Mouse (Mus musculus) bone marrow, adult 2 months (tissue): ENCODE results near the gene Pou3f3. TPM values are rescaled to one million over a fixed set of nuclear protein-coding genes. Genes with fewer than 3 reads are reported as not detected.

Experiments
- H3K27ac ChIP-seq: fragments of 200-500 bp; 2 replicates; pipeline ENCODE4 v1.5.1; 2012; ENCODE audit warnings: low read depth, mild to moderate bottlenecking, control low read depth, inconsistent platforms, low read length; ENCODE audit not compliant: control insufficient read depth, poor library complexity, insufficient read depth
- H3K4me1 ChIP-seq: fragments of 200-500 bp; 2 replicates; pipeline ENCODE4 v1.6.1; 2011; ENCODE audit warnings: low read length; ENCODE audit not compliant: control insufficient read depth, insufficient read depth
- H3K4me3 ChIP-seq: fragments of 200-500 bp; replicated peaks from 2 replicates; pipeline ENCODE3; 2011; ENCODE audit warnings: mild to moderate bottlenecking, low read depth, low read length, control low read depth; ENCODE audit not compliant: control insufficient read depth
- CTCF ChIP-seq: fragments of 200-500 bp; IDR thresholded peaks from 2 replicates; pipeline ENCODE4 v1.5.1; 2011; ENCODE audit warnings: low read length, control low read depth; ENCODE audit not compliant: control insufficient read depth, insufficient read depth
- POLR2A ChIP-seq: fragments of 200-500 bp; IDR thresholded peaks from 2 replicates; pipeline ENCODE4 v1.6.1; 2011; ENCODE audit warnings: low read depth, mild to moderate bottlenecking, control low read depth, low read length, borderline replicate concordance; ENCODE audit not compliant: control insufficient read depth
- WGBS: fragments of 180-500 bp; shearing (Covaris S2); methylation state at CpG from one replicate; pipeline ENCODE4 v1.1.7; 2018; 5-methylcytosine and 5-hydroxymethylcytosine counted together
- polyA plus RNA-seq: library from polyadenylated mRNA; stranded (reverse); fragments of >200 nt; gene quantifications from 2 replicates; pipeline ENCODE4 v1.2.4, GENCODE M21; 2011; ENCODE audit warnings: low replicate concordance; ENCODE audit not compliant: missing spikeins, insufficient read depth, insufficient read length

Pou3f3 gene
- polyA plus RNA-seq, 1 experiment: 0.80 TPM

DNA sequence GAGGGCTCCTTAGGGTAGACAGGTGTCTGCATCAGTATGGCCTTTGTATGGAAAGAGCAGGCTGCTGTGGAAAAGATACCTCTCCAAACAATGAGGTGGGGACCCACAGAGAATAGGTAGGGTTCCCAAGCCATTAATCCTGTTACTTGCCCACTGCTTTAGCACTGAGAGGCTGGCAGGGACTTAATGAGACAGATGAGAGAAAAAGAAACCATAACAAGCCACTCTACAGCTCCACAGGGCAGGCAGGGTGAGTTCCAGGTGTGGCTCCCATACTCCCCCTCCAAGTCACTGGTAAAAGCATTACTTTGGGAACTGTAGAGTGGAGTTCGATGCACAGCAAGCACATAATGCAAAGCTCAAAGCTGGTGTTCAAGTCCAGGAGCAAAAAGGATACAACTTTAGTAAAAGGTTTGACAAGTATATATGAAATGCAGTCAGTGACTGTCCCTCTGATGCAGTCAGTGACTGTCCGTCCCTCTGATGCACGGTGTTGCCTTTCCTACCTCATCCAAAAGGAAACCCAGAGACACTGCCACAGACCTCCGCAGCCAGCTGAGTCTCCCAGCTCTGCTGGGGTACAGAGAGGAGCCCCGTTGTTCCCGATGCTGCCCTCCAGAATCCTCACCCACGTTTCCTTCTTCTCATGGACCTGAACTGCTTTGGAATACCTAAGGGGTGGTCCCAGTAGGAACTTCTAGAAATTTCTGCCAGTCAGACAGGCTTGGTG lies 14.0 kb downstream of the Pou3f3 start:
- no peak for TF ChIP-seq CTCF
- no peak for TF ChIP-seq POLR2A
- H3K27ac ChIP-seq: no peak overlapping the region
- WGBS: 16% methylated on average over 7 of the region's 7 CpGs
- H3K4me3 ChIP-seq: no peak overlapping the region
- no peaks in the 10 kb centered on the region for H3K4me1 ChIP-seq

DNA sequence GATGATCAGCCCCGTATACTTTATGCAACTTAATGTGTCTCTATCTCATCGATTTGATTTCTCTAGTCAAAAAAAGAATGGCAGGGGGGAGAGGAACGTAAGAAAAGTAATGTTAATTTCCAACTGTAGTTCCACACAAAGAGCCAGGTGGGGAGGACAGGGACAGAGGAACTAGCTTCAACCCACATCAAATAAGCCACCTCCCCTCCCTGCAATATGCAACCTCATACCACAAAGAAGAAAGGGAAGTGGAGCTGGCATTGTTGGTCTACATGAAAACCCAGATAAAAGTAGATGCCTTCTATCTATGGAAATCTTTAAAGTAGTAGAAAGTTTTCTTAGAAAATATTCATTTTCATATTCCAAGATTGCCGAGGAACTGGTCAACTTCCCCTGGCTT lies 14.7 kb downstream of the Pou3f3 start:
- no peak for TF ChIP-seq POLR2A
- TF ChIP-seq CTCF: no peak
- no peak overlapping the region for H3K27ac ChIP-seq
- H3K4me3 ChIP-seq: no peak overlapping the region
- H3K4me1 ChIP-seq: no peaks in the 10 kb centered on the region
- WGBS: 5% methylated on average over 4 of the region's 4 CpGs

DNA sequence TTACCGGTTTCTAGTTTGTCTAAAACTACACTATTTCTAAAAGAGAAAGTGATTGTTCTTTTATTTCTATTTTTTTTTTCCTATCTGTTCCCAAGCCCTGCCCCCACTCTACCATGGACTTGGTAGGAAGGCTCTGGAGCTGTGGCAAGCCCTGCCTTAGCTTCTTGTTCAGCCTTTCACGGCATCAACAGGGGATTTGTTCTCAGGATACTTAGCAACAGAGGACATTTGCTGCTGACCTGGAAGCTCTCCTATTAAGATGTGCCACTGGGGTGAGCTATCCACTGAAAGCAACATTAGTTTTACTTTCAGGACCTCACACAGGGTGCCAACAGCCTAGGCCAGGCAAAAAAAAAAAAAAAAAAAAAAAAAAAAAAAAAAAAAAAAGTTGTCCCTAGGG lies 15.4 kb downstream of the Pou3f3 start:
- no peak for TF ChIP-seq CTCF
- no peak for TF ChIP-seq POLR2A
- Histone ChIP-seq H3K4me3 (no peak overlapping the region), H3K27ac (no peak overlapping the region), H3K4me1 (no peaks in the 10 kb centered on the region)
- WGBS: 3% methylated on average over 2 of the region's 2 CpGs

DNA sequence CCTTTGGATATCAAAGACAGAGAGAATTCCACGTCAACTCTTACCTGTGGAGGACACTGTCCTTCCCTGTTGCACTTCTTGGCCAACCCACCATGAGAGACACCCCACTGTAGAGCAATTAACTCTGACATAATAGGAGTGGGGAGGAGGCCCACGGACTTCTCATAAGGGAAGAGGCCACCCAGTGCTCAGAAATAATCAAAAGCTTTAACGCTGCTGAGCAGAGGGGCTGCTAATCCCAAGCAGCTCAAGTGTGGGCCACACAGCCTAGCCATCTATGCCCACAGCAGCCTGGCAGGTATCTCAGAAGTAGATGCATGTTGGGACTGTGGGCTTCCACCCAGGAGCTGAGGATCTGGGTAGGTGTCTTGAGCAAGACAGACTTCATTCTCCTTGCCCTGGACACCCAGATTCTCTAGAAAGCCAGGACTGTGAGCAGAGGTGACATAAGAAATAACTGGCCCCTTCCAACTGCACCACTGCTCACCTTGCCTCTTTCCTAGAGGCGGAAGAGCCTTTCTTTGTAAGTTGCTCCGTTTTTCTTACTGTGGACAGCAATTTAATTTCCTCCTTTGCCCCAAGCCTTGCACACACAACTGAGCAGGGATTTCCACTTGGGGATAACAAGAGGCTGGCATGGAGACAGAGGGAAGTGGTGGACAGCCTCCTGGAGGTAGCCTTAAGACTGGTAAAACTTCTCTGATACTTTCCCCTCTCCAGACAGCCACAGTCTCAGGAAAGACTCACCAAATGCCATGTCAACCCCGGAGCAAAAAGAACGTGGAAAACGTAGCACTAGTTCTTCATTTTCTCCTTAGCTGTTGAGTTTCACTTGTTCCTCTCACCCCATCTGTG lies 16.1 kb downstream of the Pou3f3 start:
- TF ChIP-seq CTCF (no peak), POLR2A (no peak)
- H3K4me1 ChIP-seq: no peaks in the 10 kb centered on the region
- H3K27ac ChIP-seq: no peak overlapping the region
- WGBS: 14% methylated on average over 8 of the region's 8 CpGs
- H3K4me3 ChIP-seq: no peak overlapping the region

DNA sequence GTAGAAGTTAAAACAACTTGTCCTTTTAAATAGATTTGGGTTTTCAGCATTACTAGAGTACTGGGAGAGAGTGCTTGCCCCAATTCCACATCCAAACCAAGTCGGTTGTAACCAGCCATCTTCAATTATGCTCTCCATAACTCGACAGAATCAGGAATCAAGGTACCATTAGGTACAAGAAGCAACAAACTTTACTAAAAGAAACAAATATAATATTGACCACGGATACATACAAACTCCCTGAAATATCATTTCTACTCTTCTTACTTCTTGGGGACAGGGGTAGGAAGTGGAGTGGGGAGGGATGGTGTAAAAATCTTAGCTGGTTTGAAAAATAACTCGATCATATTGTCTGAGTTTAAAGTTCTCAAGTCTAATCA lies 16.7 kb downstream of the Pou3f3 start:
- H3K4me3 ChIP-seq: no peak overlapping the region
- TF ChIP-seq POLR2A (no peak), CTCF (no peak)
- no peaks in the 10 kb centered on the region for H3K4me1 ChIP-seq
- H3K27ac ChIP-seq: no peak overlapping the region
- WGBS: 4% methylated on average over 4 of the region's 4 CpGs

DNA sequence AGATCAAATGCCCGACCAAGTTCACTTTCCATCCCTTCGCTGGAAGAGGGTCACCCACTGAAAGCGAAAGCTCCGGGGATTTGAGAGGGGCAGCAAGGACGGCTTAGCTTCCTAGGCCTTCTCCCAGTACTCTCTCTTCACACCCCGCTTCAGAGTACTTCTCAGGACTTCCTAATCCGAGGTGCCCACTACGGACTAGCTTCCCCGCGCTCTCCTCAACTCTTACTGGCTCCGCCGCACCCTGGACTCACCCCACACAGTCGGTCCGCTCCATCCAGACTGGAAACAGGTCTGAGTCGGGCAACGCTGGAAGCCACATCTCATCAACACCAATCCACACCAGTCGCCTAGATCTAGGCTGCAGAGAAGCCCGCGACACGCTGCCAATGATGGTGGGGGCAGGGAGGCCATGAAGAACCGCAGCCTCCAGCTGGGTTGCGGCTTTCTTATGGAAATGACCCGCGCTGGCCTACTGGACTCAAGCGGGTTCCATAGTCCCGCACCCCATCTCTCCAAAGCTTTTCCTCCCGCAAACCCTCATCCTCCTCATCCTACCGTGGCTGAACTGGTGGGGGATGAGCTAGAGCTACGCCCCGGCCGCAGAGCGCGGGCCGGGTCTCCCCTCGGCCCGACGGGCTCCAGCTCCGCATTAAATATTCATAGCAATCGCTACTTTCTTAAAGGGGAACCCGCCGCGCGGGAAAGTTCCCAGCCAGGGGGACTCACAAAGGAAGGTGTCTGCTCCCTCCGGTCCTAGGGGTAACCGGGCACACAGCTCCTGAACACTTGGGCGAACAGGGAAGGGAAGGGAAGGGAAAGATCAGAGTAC lies 17.8 kb downstream of the Pou3f3 start:
- Histone ChIP-seq H3K4me3 (no peak overlapping the region), H3K4me1 (no peaks in the 10 kb centered on the region), H3K27ac (no peak overlapping the region)
- TF ChIP-seq POLR2A (no peak), CTCF (no peak)
- WGBS: 2% methylated on average over 46 of the region's 46 CpGs

DNA sequence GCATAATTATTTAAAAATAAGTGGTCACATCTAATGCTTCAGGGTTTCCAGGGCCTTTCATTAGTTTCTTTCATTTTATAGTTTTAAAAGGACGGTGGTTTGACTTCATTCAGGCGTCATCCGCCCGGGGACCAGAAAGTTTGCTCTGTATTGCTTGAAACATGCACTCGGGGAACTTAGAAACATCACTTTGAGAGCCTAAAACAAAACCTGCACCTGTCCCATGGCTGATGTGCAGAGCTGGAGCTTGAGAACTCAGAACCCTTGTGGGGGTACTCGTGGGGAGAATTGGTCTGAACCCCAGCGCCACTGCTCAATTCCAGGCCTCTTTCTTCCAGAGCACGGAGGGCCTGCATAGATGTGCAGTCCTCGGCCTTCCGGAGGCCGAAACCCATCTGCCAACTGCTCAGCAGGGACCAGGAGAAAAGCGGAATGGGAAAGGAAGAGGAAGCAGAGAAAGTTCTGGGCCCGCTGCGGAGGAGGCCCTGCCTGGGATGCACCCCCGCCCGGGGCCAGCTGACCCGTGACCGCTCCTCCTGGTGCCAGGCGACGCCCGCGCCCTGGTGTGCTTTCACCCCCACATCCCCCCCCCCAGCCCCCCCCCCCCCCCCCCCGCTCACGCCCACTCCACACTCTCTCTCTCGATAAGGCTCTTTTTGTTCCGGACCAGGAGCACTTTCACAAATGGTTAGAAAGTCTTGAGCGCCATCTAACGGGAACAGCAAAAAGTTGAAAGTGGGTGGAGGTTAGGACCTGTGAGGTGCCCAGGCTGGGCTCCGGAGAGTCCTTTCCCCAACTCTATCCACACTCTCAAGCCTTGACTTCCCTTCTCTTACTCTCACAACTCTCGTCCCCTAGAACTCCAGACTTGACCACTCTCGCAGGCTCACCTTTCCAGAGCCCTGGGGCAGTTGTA lies 18.7 kb downstream of the Pou3f3 start:
- H3K27ac ChIP-seq: no peak overlapping the region; the same call in 1 of the 2 replicates
- 2% methylated on average over 28 of the region's 31 CpGs for WGBS
- no peak overlapping the region for H3K4me3 ChIP-seq
- no peak for TF ChIP-seq CTCF
- no peak for TF ChIP-seq POLR2A
- H3K4me1 ChIP-seq: no peaks in the 10 kb centered on the region
